Mouse (Mus musculus) embryonic facial prominence, embryonic 11.5 days (tissue): Measurements from ENCODE around the gene Sacs. TPM values are rescaled to one million over a fixed set of nuclear protein-coding genes. Genes with fewer than 3 reads are reported as not detected.

ENCODE experiments used
- ATAC-seq: fragments of 200-750 bp; cut with Nextera tagmentation; replicated peaks from 2 replicates; pipeline ENCODE4 v1.8.0; 2017; ENCODE audit warnings: low read depth; ENCODE audit not compliant: insufficient number of reproducible peaks, low FRiP score, low TSS enrichment
- DNase-seq: peaks from one replicate; pipeline ENCODE4 v3.0.0-alpha.2; 2015; ENCODE audit warnings: low spot score
- H3K27ac ChIP-seq: fragments of 300-500 bp; sonication (generic); replicated peaks from 2 replicates; pipeline ENCODE4 v1.5.1; 2014; ENCODE audit warnings: mild to moderate bottlenecking, low read depth, low read length, control low read depth
- H3K27me3 ChIP-seq: fragments of 300-500 bp; sonication (generic); 2 replicates; pipeline ENCODE4 v1.6.1; 2014; ENCODE audit warnings: mild to moderate bottlenecking, low read length, moderate library complexity, mixed read lengths; ENCODE audit not compliant: control insufficient read depth, insufficient read depth
- H3K36me3 ChIP-seq: fragments of 300-500 bp; sonication (generic); replicated peaks from 2 replicates; pipeline ENCODE4 v1.6.1; 2014; ENCODE audit warnings: low read depth, mild to moderate bottlenecking, low read length, moderate library complexity, mixed read lengths; ENCODE audit not compliant: control insufficient read depth, insufficient read depth
- H3K4me1 ChIP-seq: fragments of 300-500 bp; sonication (generic); 2 replicates; pipeline ENCODE4 v1.6.1; 2014; ENCODE audit warnings: low read length, mixed read lengths; ENCODE audit not compliant: control insufficient read depth, insufficient read depth
- H3K4me2 ChIP-seq: fragments of 300-500 bp; sonication (generic); 2 replicates; pipeline ENCODE4 v1.6.1; 2014; ENCODE audit warnings: low read depth, mild to moderate bottlenecking, control low read depth, low read length, moderate library complexity
- H3K4me3 ChIP-seq: fragments of 300-500 bp; sonication (generic); 2 replicates; pipeline ENCODE4 v1.5.1; 2014; ENCODE audit warnings: low read depth, low read length, control low read depth
- H3K9ac ChIP-seq: fragments of 300-500 bp; sonication (generic); replicated peaks from 2 replicates; pipeline ENCODE4 v1.6.1; 2014; ENCODE audit warnings: mild to moderate bottlenecking, control low read depth, low read length
- H3K9me3 ChIP-seq: fragments of 300-500 bp; sonication (generic); replicated peaks from 2 replicates; pipeline ENCODE4 v1.6.1; 2016; ENCODE audit warnings: mild to moderate bottlenecking, low read length, inconsistent platforms, mixed read lengths; ENCODE audit not compliant: control insufficient read depth
- WGBS: fragments of 180-500 bp; shearing (Covaris S2); extraction: QIAGEN DNeasy Blood & Tissue Kit; methylation state at CpG from one replicate; pipeline ENCODE4 v1.1.7; 2014; 5-methylcytosine and 5-hydroxymethylcytosine counted together
- polyA plus RNA-seq: library from polyadenylated mRNA; unstranded; fragments of >200 nt; fragmentation: Nextera tagmentation; extraction: Ambion mirVana; gene quantifications from 2 replicates; pipeline ENCODE4 v1.2.1, GENCODE M21; 2014

Sacs gene
- polyA plus RNA-seq, 1 experiment from 2014 or later = 3.0 TPM

DNA sequence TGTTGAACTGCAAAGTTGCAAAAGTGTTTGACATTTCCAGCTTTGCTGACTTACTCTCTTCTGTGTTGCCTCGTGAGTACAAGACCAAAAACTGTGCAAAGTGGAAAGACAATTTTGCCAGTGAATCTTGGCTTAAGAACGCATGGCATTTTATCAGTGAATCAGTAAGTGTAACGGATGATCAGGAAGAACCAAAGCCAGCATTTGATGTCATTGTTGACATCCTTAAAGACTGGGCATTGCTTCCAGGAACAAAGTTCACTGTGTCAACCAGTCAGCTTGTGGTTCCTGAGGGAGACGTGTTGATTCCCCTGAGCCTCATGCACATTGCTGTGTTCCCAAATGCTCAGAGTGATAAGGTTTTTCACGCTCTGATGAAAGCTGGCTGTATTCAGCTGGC is 71.9 kb downstream of the Sacs start:
- no peak overlapping the region for H3K4me2 ChIP-seq
- H3K9ac ChIP-seq = no peak overlapping the region
- H3K27me3 ChIP-seq = no peaks in the 10 kb centered on the region
- no peaks in the 10 kb centered on the region for H3K4me1 ChIP-seq
- no peak overlapping the region for H3K27ac ChIP-seq
- H3K9me3 ChIP-seq = no peaks in the 10 kb centered on the region
- WGBS = 90% methylated on average over 5 of the region's 5 CpGs
- no peak overlapping the region for H3K4me3 ChIP-seq
- H3K36me3 ChIP-seq = no peaks in the 10 kb centered on the region; the same call in none of the 2 replicates
- DNase-seq (no peak), ATAC-seq (no peak)

- H3K4me1 ChIP-seq = no peaks in the 10 kb centered on the region
- H3K27me3 ChIP-seq = no peaks in the 10 kb centered on the region
- H3K36me3 ChIP-seq = no peaks in the 10 kb centered on the region
- no peaks in the 10 kb centered on the region for H3K9me3 ChIP-seq
- H3K9ac ChIP-seq = no peak overlapping the region
- no peak overlapping the region for H3K27ac ChIP-seq
- H3K4me2 ChIP-seq = no peak overlapping the region
- ATAC-seq (no peak), DNase-seq (no peak)
- 93% methylated on average over 6 of the region's 6 CpGs for WGBS
- H3K4me3 ChIP-seq = no peak overlapping the region
These were observed 73.5 kb downstream of the Sacs start for GRCm38 (mm10) chr14:61211754-61212153.

DNA sequence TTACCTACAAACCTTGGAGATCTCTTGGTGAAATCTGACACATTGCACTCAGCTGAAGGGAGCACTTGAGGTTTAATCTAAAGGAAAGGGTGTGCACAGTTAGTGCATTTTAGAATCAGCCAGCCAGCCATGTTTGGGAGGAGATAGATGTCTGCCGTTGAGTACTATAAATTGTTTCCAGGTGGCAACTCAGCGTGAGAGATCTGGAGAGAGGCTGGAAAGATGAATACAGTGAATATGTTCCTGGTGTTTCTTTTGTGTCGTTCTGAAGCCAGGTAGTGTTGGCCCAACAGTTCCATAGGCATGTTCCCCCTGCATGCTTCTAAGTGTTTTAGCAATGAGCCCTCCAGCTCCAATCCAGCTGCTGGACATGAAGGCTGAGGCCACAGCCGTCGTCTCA is 82.9 kb downstream of the Sacs start:
- H3K36me3 ChIP-seq = no peaks in the 10 kb centered on the region
- no peaks in the 10 kb centered on the region for H3K9me3 ChIP-seq
- ATAC-seq (no peak), DNase-seq (peak; percentile 67)
- H3K27me3 ChIP-seq = no peaks in the 10 kb centered on the region
- H3K4me3 ChIP-seq = no peak overlapping the region
- 53% methylated on average over 5 of the region's 5 CpGs for WGBS
- no peak overlapping the region for H3K9ac ChIP-seq
- no peaks in the 10 kb centered on the region; the same call in 1 of the 2 replicates for H3K4me1 ChIP-seq
- peak overlapping the region; percentile 44; the same call in 1 of the 2 replicates for H3K27ac ChIP-seq
- H3K4me2 ChIP-seq = no peak overlapping the region

DNA sequence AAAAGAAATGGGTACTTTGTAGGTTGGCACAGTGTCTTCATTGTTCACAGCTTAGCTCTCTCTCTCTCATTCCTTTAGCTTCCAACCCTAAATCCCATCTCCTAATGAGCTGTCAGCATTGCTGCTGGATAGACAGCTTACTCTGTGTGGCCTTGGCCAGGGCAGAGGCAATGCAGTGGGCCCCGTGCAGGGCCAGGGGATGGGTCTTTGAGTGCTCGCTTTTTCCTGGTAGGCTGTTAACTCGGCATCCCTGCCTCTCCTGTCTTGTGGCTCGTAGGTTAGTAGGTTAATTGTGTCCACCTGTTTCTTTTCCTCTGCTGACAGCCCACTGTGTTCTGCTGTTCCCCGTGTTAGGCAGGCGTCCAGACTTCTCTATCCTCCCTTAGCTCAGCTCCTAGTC is 84.2 kb downstream of the Sacs start:
- no peak overlapping the region for H3K4me2 ChIP-seq
- H3K9me3 ChIP-seq = no peaks in the 10 kb centered on the region
- H3K9ac ChIP-seq = no peak overlapping the region
- ATAC-seq (no peak), DNase-seq (peak; percentile 58)
- 24% methylated on average over 6 of the region's 6 CpGs for WGBS
- no peaks in the 10 kb centered on the region for H3K36me3 ChIP-seq
- no peaks in the 10 kb centered on the region; the same call in 1 of the 2 replicates for H3K4me1 ChIP-seq
- H3K4me3 ChIP-seq = no peak overlapping the region
- no peak overlapping the region for H3K27ac ChIP-seq
- H3K27me3 ChIP-seq = no peaks in the 10 kb centered on the region

DNA sequence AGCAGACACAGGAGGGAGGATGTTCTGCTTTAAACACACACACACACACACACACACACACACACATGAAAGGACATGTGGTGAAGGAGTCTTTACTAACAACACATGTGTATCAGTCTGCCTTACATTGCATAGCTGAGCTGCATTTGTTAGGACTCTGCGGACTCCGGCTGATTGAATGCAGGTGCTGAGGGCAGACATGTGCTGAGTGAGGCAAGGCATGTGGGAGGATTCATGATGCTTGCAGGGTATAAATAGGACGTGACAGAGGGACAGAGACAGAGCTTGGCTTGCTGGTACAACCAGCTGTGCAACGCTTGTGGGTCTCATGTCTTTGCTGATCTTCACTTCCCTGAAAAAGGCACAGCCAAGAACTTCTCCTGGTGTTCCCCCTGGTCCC is 85.5 kb downstream of the Sacs start:
- H3K4me2 ChIP-seq = no peak overlapping the region
- no peaks in the 10 kb centered on the region for H3K9me3 ChIP-seq
- H3K27ac ChIP-seq = no peak overlapping the region
- WGBS = 54% methylated on average over 4 of the region's 4 CpGs
- ATAC-seq = 0 out of 2 replicates have a peak, but pooled peaks have one; percentile 34
- H3K4me1 ChIP-seq = no peaks in the 10 kb centered on the region; the same call in 1 of the 2 replicates
- H3K36me3 ChIP-seq = no peaks in the 10 kb centered on the region
- DNase-seq = peak; percentile 69
- no peak overlapping the region for H3K9ac ChIP-seq
- no peaks in the 10 kb centered on the region for H3K27me3 ChIP-seq
- H3K4me3 ChIP-seq = no peak overlapping the region

DNA sequence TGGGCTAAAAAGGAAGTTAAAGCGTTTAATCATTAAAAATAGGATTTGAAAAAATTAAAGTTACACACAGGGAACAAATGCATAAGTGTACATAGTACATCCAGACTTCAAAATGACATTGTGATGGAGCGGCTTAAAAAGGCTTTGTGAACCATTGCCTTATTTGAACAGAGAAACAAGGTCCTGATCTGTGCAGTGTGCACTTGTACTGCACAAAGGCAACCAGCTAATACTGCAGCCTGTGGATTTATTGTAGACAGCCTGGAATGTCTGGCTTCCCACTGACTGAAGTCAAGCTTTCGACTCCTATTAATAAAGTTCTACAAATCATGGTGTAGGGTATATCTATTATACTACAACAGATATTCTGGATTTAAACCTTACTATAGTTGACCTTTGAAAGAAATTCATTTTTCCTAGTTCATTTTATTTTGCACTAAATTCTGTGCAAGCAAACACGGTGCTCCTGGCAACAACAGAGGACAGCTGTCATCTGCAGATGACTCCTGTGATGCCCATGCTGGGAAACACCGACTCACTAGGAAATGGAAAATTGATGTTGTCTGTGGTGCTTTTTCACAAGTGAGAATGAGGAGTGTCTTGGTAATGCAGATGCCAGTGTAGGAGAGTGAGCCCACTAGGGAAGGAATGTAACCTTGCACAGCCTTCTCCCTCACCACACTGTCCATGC is 86.3 kb downstream of the Sacs start:
- H3K9ac ChIP-seq = no peak overlapping the region
- H3K36me3 ChIP-seq = no peaks in the 10 kb centered on the region
- H3K9me3 ChIP-seq = no peaks in the 10 kb centered on the region
- H3K27ac ChIP-seq = no peak overlapping the region
- H3K4me3 ChIP-seq = no peak overlapping the region
- ATAC-seq = no peak
- H3K4me2 ChIP-seq = no peak overlapping the region
- WGBS = 81% methylated on average over 5 of the region's 5 CpGs
- DNase-seq = no peak
- no peaks in the 10 kb centered on the region for H3K27me3 ChIP-seq
- H3K4me1 ChIP-seq = no peaks in the 10 kb centered on the region; the same call in 1 of the 2 replicates

DNA sequence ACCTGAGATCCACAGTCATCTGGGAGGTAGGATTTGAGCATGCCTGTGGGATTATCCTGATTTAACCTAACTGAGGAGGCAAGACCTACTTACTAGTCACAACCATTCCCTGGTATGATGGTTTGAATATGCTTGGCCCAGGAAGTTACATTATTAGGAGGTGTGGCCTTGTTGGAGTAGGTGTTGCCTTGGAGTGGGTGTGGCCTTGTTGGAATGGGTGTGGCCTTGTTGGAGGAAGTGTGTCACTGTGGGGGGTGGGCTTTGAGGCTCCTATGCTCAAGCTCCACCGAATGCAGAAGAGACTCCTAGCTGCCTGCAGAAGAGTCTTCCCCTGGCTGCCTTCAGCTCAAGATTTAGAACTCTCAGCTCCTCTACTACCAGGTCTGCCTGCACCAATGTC is 87.9 kb downstream of the Sacs start:
- Histone ChIP-seq H3K36me3 (no peaks in the 10 kb centered on the region), H3K27ac (no peak overlapping the region), H3K4me1 (no peaks in the 10 kb centered on the region; the same call in 1 of the 2 replicates), H3K9ac (no peak overlapping the region), H3K9me3 (no peaks in the 10 kb centered on the region), H3K4me3 (no peak overlapping the region), H3K4me2 (no peak overlapping the region), H3K27me3 (no peaks in the 10 kb centered on the region)
- DNase-seq (no peak), ATAC-seq (no peak)
- 62% methylated on average over 1 of the region's 1 CpGs for WGBS

- Histone ChIP-seq H3K9ac (no peak overlapping the region), H3K4me2 (no peak overlapping the region), H3K27me3 (no peaks in the 10 kb centered on the region), H3K4me3 (no peak overlapping the region), H3K36me3 (no peaks in the 10 kb centered on the region), H3K4me1 (no peaks in the 10 kb centered on the region), H3K27ac (no peak overlapping the region), H3K9me3 (no peaks in the 10 kb centered on the region)
- no peak for DNase-seq
- WGBS = 80% methylated on average over 5 of the region's 5 CpGs
- ATAC-seq = no peak
These were observed 91.5 kb downstream of the Sacs start for GRCm38 (mm10) chr14:61229763-61230162.
